ENCODE assay signal across 9 mouse cellular contexts in the genomic region with DNA sequence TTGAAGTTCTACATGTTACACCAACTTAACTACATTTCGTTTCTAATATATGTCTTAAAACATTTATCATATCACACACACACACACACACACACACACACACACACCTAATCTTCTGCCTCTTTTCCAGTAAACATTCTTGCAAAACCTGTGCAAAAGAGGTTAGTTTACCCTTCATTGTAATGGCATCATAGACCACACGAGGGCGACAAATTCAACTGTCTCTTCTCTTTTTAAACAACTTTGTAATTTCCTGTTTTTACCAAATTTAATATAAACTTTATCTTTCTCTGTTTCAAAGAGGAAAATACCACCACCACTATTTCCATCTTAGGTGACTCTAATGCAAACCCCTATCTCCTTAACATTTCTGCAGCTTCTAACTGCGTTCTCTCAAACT.
DNase-seq lines count a peak whose midpoint lies in the region; ATAC-seq and TF ChIP-seq lines count a peak whose summit lies in the region.
"Had no signal": no experiment of that assay in that cellular context is flagged by ENCODE, and none has a peak within 500 bp of the region (broad histone marks: within the 10 kb centered on the region; RNA-seq: fewer than 3 reads in every experiment).

No protein-coding gene starts in this region.

- no peaks in the 10 kb centered on the region for H3K4me1 ChIP-seq in liver, adult 2 months (ENCODE audit: control insufficient read depth, insufficient read depth, low read length)
- H3K4me1 ChIP-seq: embryonic facial prominence, embryonic 15.5 days had no signal

- peaks cover 32% of the 10 kb centered on the region for H3K36me3 ChIP-seq in liver, adult 2 months (ENCODE audit: control insufficient read depth, insufficient read depth, low read length)
- H3K36me3 ChIP-seq: embryonic facial prominence, embryonic 15.5 days had no signal

- TF ChIP-seq POLR2A in liver, adult 2 months (IDR thresholded peaks at IDR 0.05; ENCODE audit: extremely low read depth, insufficient read depth, low read length): no peak

- no peaks in the 10 kb centered on the region for H3K27me3 ChIP-seq in liver, adult 2 months (ENCODE audit: control insufficient read depth, insufficient read depth, low read length)
- H3K27me3 ChIP-seq: embryonic facial prominence, embryonic 15.5 days had no signal

- H3K4me3 ChIP-seq in liver, adult 2 months (ENCODE audit: insufficient read depth, low read depth, low read length): no peak overlapping the region
- H3K4me3 ChIP-seq: embryonic facial prominence, embryonic 15.5 days had no signal

- no peak overlapping the region for H3K9ac ChIP-seq in liver, adult 2 months (ENCODE audit: low read depth, low read length)
- H3K9ac ChIP-seq: embryonic facial prominence, embryonic 15.5 days had no signal

- H3K79me2 ChIP-seq in liver, adult 2 months (ENCODE audit: control insufficient read depth, insufficient read depth, low read length): no peaks in the 10 kb centered on the region

- no peak overlapping the region for H3K27ac ChIP-seq in liver, adult 2 months (replicated peaks; ENCODE audit: insufficient read depth, low read depth, low read length)
- H3K27ac ChIP-seq: embryonic facial prominence, embryonic 15.5 days had no signal

- WGBS in liver, adult 2 months: 41% methylated on average over 4 of the region's 4 CpGs

- peak; percentile 53 to 64 for DNase-seq in cerebellum, postnatal 10 days
- no peak for DNase-seq in cerebellum, adult 11-12 months
- DNase-seq in liver, adult 2 months (ENCODE audit: extremely low read depth, low read depth, low spot score): peak; percentile 38
- DNase-seq in liver (no peak), adipocyte (ENCODE audit: low spot score) (peak; percentile 35)
- DNase-seq in layer of hippocampus, postnatal 14 days (ENCODE audit: low spot score in 2 of 2): peak; percentile 15 to 34
- no peak for DNase-seq in urinary bladder, adult 2 months (ENCODE audit: low spot score)

- peak; percentile 30; the same call in 1 of the 2 replicates for TF ChIP-seq CTCF in liver, adult 2 months (IDR thresholded peaks at IDR 0.05; ENCODE audit: low read depth, low read length)

- no peak for ATAC-seq in erythroid progenitor cell, adult 5-6 weeks (replicated peaks; ENCODE audit: low FRiP score, poor library complexity, severe bottlenecking)

Comparison
In these comparisons a context has a peak if more than half of its experiments do, and no peak if none do; other contexts are left out.
1. DNase-seq: peak in cerebellum, postnatal 10 days (2 of 2), liver, adult 2 months (single experiment), adipocyte (single experiment) and layer of hippocampus, postnatal 14 days (2 of 2); none in cerebellum, adult 11-12 months (single experiment), liver (single experiment) and urinary bladder, adult 2 months (single experiment).